Mouse (Mus musculus): Measurements from ENCODE around the gene Cfap157.

Cfap157 gene

GRCm38 (mm10) chr2:32784048-32784681 is at the start of gene Cfap157:
Gene Cfap157 (minus strand): TSS chr2:32784428.
- DNase-seq (ENCODE audit: low spot score in 2 of 2) = no peak

- DNase-seq (ENCODE audit: low spot score in 2 of 2) = no peak
Observed at GRCm38 (mm10) chr2:32828979-32829676, 44.9 kb upstream of the Cfap157 start.

- DNase-seq (ENCODE audit: low spot score in 2 of 2) = no peak
Observed at GRCm38 (mm10) chr2:32825796-32826195, 41.6 kb upstream of the Cfap157 start.

GRCm38 (mm10) chr2:32824778-32825177 is 40.5 kb upstream of the Cfap157 start:
- DNase-seq (ENCODE audit: low spot score in 2 of 2) = no peak

- DNase-seq (ENCODE audit: low spot score in 2 of 2) = no peak
Observed at GRCm38 (mm10) chr2:32824181-32824580, 40.0 kb upstream of the Cfap157 start.

- peak in 1 of 2 experiments; percentile 20 for DNase-seq (ENCODE audit: low spot score in 2 of 2)
Observed at GRCm38 (mm10) chr2:32823579-32824154, 39.4 kb upstream of the Cfap157 start.

GRCm38 (mm10) chr2:32823153-32823552 is 38.9 kb upstream of the Cfap157 start:
- DNase-seq (ENCODE audit: low spot score in 2 of 2) = no peak

GRCm38 (mm10) chr2:32822643-32823042 is 38.4 kb upstream of the Cfap157 start:
- no peak for DNase-seq (ENCODE audit: low spot score in 2 of 2)

GRCm38 (mm10) chr2:32821041-32821802 is 37.0 kb upstream of the Cfap157 start:
- peak in 1 of 2 experiments; percentile 48 for DNase-seq (ENCODE audit: low spot score in 2 of 2)

GRCm38 (mm10) chr2:32818208-32818607 is 34.0 kb upstream of the Cfap157 start:
- DNase-seq (ENCODE audit: low spot score in 2 of 2) = no peak

- DNase-seq (ENCODE audit: low spot score in 2 of 2) = no peak
Observed at GRCm38 (mm10) chr2:32817589-32817988, 33.4 kb upstream of the Cfap157 start.

- no peak for DNase-seq (ENCODE audit: low spot score in 2 of 2)
Observed at GRCm38 (mm10) chr2:32816946-32817581, 32.8 kb upstream of the Cfap157 start.

- DNase-seq (ENCODE audit: low spot score in 2 of 2) = no peak
Observed at GRCm38 (mm10) chr2:32816497-32816896, 32.3 kb upstream of the Cfap157 start.

- no peak for DNase-seq (ENCODE audit: low spot score in 2 of 2)
Observed at GRCm38 (mm10) chr2:32811959-32812358, 27.7 kb upstream of the Cfap157 start.

GRCm38 (mm10) chr2:32808816-32809566 is 24.8 kb upstream of the Cfap157 start:
- DNase-seq (ENCODE audit: low spot score in 2 of 2) = no peak

- no peak for DNase-seq (ENCODE audit: low spot score in 2 of 2)
Observed at GRCm38 (mm10) chr2:32798251-32798962, 14.2 kb upstream of the Cfap157 start.

GRCm38 (mm10) chr2:32795748-32796418 is 11.7 kb upstream of the Cfap157 start:
- no peak for DNase-seq (ENCODE audit: low spot score in 2 of 2)

- no peak for DNase-seq (ENCODE audit: low spot score in 2 of 2)
Observed at GRCm38 (mm10) chr2:32791297-32791696, 7.1 kb upstream of the Cfap157 start.

- no peak for DNase-seq (ENCODE audit: low spot score in 2 of 2)
Observed at GRCm38 (mm10) chr2:32788581-32788980, 4.4 kb upstream of the Cfap157 start.

- DNase-seq (ENCODE audit: low spot score in 2 of 2) = no peak
Observed at GRCm38 (mm10) chr2:32787176-32787575, 2.9 kb upstream of the Cfap157 start.

All from natural killer cell, adult 2 months (primary cell).